ENCODE assay signal across 16 mouse cellular contexts in the genomic region with DNA sequence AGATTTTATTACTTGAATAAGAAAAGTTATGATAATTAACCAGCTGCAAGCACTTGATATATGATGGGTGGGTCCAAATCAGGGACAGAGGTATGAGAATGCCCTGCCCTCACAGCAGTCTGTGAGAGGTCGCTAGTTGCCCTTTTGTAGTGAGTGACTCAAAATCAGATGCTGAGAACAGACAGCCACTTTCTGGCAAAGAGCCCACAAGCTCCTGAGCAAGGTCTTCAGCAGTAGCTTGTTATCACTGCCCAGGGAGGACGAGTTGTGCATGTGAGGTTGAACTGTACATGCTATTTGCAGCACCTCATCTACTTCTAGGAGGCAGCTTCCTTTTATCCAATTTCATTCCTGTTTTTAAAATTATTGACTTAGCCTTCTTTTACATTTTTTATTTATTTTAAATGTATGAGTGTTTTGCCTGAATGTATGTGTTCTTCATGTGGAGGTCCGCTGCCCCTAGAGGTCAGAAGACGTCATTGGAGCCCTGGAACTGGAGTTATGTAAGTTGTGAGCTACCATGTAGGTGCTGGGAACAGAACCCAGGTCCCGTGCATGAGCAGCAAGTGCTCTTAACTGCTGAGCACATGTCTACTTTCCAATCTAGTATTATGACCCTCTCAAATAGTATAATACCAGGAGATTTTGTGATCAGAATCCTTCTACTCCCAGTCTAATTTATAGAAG.
DNase-seq lines count a peak whose midpoint lies in the region; ATAC-seq and TF ChIP-seq lines count a peak whose summit lies in the region.
"Had no signal": no experiment of that assay in that cellular context is flagged by ENCODE, and none has a peak within 500 bp of the region (broad histone marks: within the 10 kb centered on the region; RNA-seq: fewer than 3 reads in every experiment).

No protein-coding gene starts in this region.

- intact Hi-C loops in heart, adult 2 months (cut with DNase I), result no loop called here
- intact Hi-C loops in heart, postnatal 14 days (cut with DNase I), result no loop called here

- 76% methylated on average over 5 of the region's 5 CpGs for WGBS in heart, adult 2 months
- WGBS in stomach, postnatal 0 days, result 82% methylated on average over 5 of the region's 5 CpGs

- 0 out of 2 replicates have a peak, but pooled peaks have one; percentile 10 for TF ChIP-seq CTCF in heart, adult 2 months (IDR thresholded peaks at IDR 0.05)
- peak; percentile 39; the same call in 1 of the 2 replicates for TF ChIP-seq CTCF in stomach, postnatal 0 days (IDR thresholded peaks at IDR 0.05; ENCODE audit: low read depth)

- no peaks in the 10 kb centered on the region for H3K79me2 ChIP-seq in heart, adult 2 months (replicated peaks; ENCODE audit: control insufficient read depth, insufficient read depth, low read length)

- H3K27me3 ChIP-seq in heart, adult 2 months (ENCODE audit: control insufficient read depth, insufficient read depth, low read length), result no peaks in the 10 kb centered on the region
- no peaks in the 10 kb centered on the region for H3K27me3 ChIP-seq in stomach, postnatal 0 days (ENCODE audit: control insufficient read depth, insufficient read depth, low read length)
- H3K27me3 ChIP-seq: embryonic facial prominence, embryonic 13.5 days; neural tube, embryonic 15.5 days had no signal

- H3K9ac ChIP-seq in heart, adult 2 months (ENCODE audit: low read depth, low read length), result no peak overlapping the region
- H3K9ac ChIP-seq in stomach, postnatal 0 days (ENCODE audit: low read length), result no peak overlapping the region
- H3K9ac ChIP-seq: embryonic facial prominence, embryonic 13.5 days; neural tube, embryonic 15.5 days had no signal

- H3K27ac ChIP-seq in heart, adult 2 months, result no peak overlapping the region
- H3K27ac ChIP-seq in stomach, postnatal 0 days (replicated peaks), result no peak overlapping the region
- H3K27ac ChIP-seq: embryonic facial prominence, embryonic 13.5 days; neural tube, embryonic 15.5 days had no signal

- no peak for TF ChIP-seq POLR2A in heart, adult 2 months (IDR thresholded peaks at IDR 0.05; ENCODE audit: insufficient read depth, low read depth, low read length)

- no peak for ATAC-seq in stomach, postnatal 0 days (ENCODE audit: low FRiP score, low TSS enrichment)
- ATAC-seq in erythroid progenitor cell, adult 5-6 weeks (replicated peaks; ENCODE audit: low FRiP score, poor library complexity, severe bottlenecking), result no peak
- ATAC-seq: activated CD4-positive, CD25-positive, alpha-beta regulatory T cell, adult 4 months; intestine, embryonic 16.5 days had no signal

- H3K9me3 ChIP-seq in stomach, postnatal 0 days (ENCODE audit: control insufficient read depth, low read length), result peaks cover 2% of the 10 kb centered on the region; the same call in 1 of the 2 replicates
- H3K9me3 ChIP-seq: embryonic facial prominence, embryonic 13.5 days; neural tube, embryonic 15.5 days had no signal

- H3K4me2 ChIP-seq in stomach, postnatal 0 days (replicated peaks; ENCODE audit: low read depth), result no peak overlapping the region
- H3K4me2 ChIP-seq: embryonic facial prominence, embryonic 13.5 days; heart, embryonic 11.5 days; neural tube, embryonic 15.5 days had no signal

- no peak for DNase-seq in heart, adult 2 months
- DNase-seq in heart, adult 8-10 months (ENCODE audit: low spot score), result no peak
- DNase-seq in ovary, postnatal 36 days (ENCODE audit: low spot score), result peak; percentile 12
- DNase-seq in ovary, postnatal 14 days (ENCODE audit: low spot score), result no peak
- peak; percentile 76 for DNase-seq in adrenal gland, adult 2 months
- no peak for DNase-seq in stomach, postnatal 0 days (ENCODE audit: low spot score)
- no peak for DNase-seq in heart, postnatal 14 days
- DNase-seq: cerebellum, postnatal 36 days; heart, postnatal 4 days; right cerebral cortex, postnatal 14 days had no signal

- no peaks in the 10 kb centered on the region for H3K36me3 ChIP-seq in heart, adult 2 months (ENCODE audit: control insufficient read depth, insufficient read depth, low read length)
- no peaks in the 10 kb centered on the region for H3K36me3 ChIP-seq in stomach, postnatal 0 days (ENCODE audit: control insufficient read depth, insufficient read depth, low read length)
- H3K36me3 ChIP-seq: embryonic facial prominence, embryonic 13.5 days; neural tube, embryonic 15.5 days had no signal

- no peaks in the 10 kb centered on the region for H3K4me1 ChIP-seq in heart, adult 2 months (ENCODE audit: control insufficient read depth, insufficient read depth, low read length)
- H3K4me1 ChIP-seq in stomach, postnatal 0 days (replicated peaks; ENCODE audit: control insufficient read depth, insufficient read depth), result no peaks in the 10 kb centered on the region
- H3K4me1 ChIP-seq: neural tube, embryonic 15.5 days had no signal

- TF ChIP-seq EP300 in heart, adult 2 months (IDR thresholded peaks at IDR 0.05; ENCODE audit: insufficient read depth, low read depth, low read length), result no peak
- no peak for TF ChIP-seq EP300 in stomach, postnatal 0 days (optimal IDR thresholded peaks at IDR 0.05)

- no peak overlapping the region for H3K4me3 ChIP-seq in heart, adult 2 months
- no peak overlapping the region for H3K4me3 ChIP-seq in stomach, postnatal 0 days (ENCODE audit: low read depth, low read length)
- H3K4me3 ChIP-seq: embryonic facial prominence, embryonic 13.5 days; neural tube, embryonic 15.5 days had no signal

Comparison
In these comparisons a context has a peak if more than half of its experiments do, and no peak if none do; other contexts are left out.
1. DNase-seq: peak in ovary, postnatal 36 days (single experiment) and adrenal gland, adult 2 months (single experiment); none in heart, adult 2 months (0 of 2), heart, adult 8-10 months (single experiment), ovary, postnatal 14 days (single experiment), stomach, postnatal 0 days (single experiment) and heart, postnatal 14 days (0 of 2).